Mouse (Mus musculus) CH12.LX (cell line): ENCODE data around the gene Olfml1. TPM values are rescaled to one million over a fixed set of nuclear protein-coding genes. Genes with fewer than 3 reads are reported as not detected.
A peak's percentile ranks its signal among the peaks of the same experiment; 100 is the strongest.

Experiments
- DNase-seq: peaks from one replicate; pipeline ENCODE4 v3.0.0-alpha.2; 2013; ENCODE audit errors: extremely low read depth
- H3K27ac ChIP-seq: 2 replicates; pipeline ENCODE4 v1.5.1; 2012; ENCODE audit warnings: low read depth, mild to moderate bottlenecking, control low read depth, moderate library complexity; ENCODE audit not compliant: insufficient read depth
- H3K27me3 ChIP-seq: replicated peaks from 2 replicates; pipeline ENCODE3; 2012; ENCODE audit warnings: inconsistent platforms
- H3K36me3 ChIP-seq, 2 experiments: replicated peaks in 1 of 2; 2 replicates each; pipeline versions ENCODE3 to v1.6.1; 2012; ENCODE audit warnings: inconsistent platforms in 1 of 2, low read length in 1 of 2, mild to moderate bottlenecking in 1 of 2, mixed read lengths in 1 of 2, moderate library complexity in 1 of 2; ENCODE audit not compliant: control insufficient read depth in 1 of 2, insufficient read depth in 1 of 2
- H3K4me1 ChIP-seq, 2 experiments: 2 replicates each; pipeline ENCODE4 v1.6.1; 2012; ENCODE audit warnings: inconsistent platforms in 1 of 2, moderate library complexity in 1 of 2; ENCODE audit not compliant: insufficient read depth in 2 of 2, control insufficient read depth in 1 of 2
- H3K4me2 ChIP-seq: 2 replicates; pipeline ENCODE4 v1.6.1; 2012; ENCODE audit warnings: low read depth, mild to moderate bottlenecking, control low read depth; ENCODE audit not compliant: poor library complexity, insufficient read depth, severe bottlenecking
- H3K4me3 ChIP-seq, 3 experiments: fragments of 150-350 bp in 1 of 3; sonication (generic) in 1 of 3; replicated peaks in 1 of 3; 2 replicates each; pipeline versions ENCODE3 to v1.5.1; 2011 to 2012; ENCODE audit warnings: low read depth in 2 of 3, low read length in 2 of 3, mild to moderate bottlenecking in 2 of 3, moderate library complexity in 2 of 3, control low read depth in 1 of 3, improper control_type of control experiment in 1 of 3, inconsistent platforms in 1 of 3, mixed read lengths in 1 of 3; ENCODE audit not compliant: poor library complexity in 1 of 3
- H3K79me2 ChIP-seq: replicated peaks from 2 replicates; pipeline ENCODE4 v1.6.1; 2012; ENCODE audit warnings: mild to moderate bottlenecking, moderate library complexity; ENCODE audit not compliant: control insufficient read depth, poor library complexity, insufficient read depth, severe bottlenecking; ENCODE audit errors: extremely low read depth
- H3K9ac ChIP-seq: 2 replicates; pipeline ENCODE4 v1.6.1; 2012; ENCODE audit warnings: low read depth, mild to moderate bottlenecking, control low read depth, moderate library complexity; ENCODE audit not compliant: insufficient read depth
- H3K9me3 ChIP-seq: replicated peaks from 2 replicates; pipeline ENCODE3; 2012; ENCODE audit warnings: low read length, inconsistent platforms, mixed read lengths
- BHLHE40 ChIP-seq: IDR thresholded peaks from 2 replicates; pipeline ENCODE4 v1.6.1; 2011; ENCODE audit warnings: mild to moderate bottlenecking, low read depth, low read length, improper control_type of control experiment
- CHD2 ChIP-seq: IDR thresholded peaks from 2 replicates; pipeline ENCODE4 v1.6.1; 2011; ENCODE audit warnings: low read length, improper control_type of control experiment
- CTCF ChIP-seq, 2 experiments: IDR thresholded peaks in 1 of 2; conservative IDR thresholded peaks in 1 of 2; 2 replicates each; pipeline ENCODE4 v1.5.1; 2011 to 2012; ENCODE audit warnings: low read depth in 2 of 2, low read length in 2 of 2, improper control_type of control experiment in 1 of 2, inconsistent platforms in 1 of 2, mild to moderate bottlenecking in 1 of 2, moderate library complexity in 1 of 2
- E2F4 ChIP-seq: IDR thresholded peaks from 2 replicates; pipeline ENCODE4 v1.6.1; 2011; ENCODE audit warnings: low read depth, low read length, improper control_type of control experiment; ENCODE audit not compliant: insufficient replicate concordance
- EP300 ChIP-seq: IDR thresholded peaks from 2 replicates; pipeline ENCODE4 v1.6.1; 2011; ENCODE audit warnings: low read length, improper control_type of control experiment
- HCFC1 ChIP-seq: IDR thresholded peaks from 2 replicates; pipeline ENCODE4 v1.6.1; 2012; ENCODE audit warnings: low read depth, mild to moderate bottlenecking, inconsistent platforms, low read length, improper control_type of control experiment
- IRF4 ChIP-seq: IDR thresholded peaks from 2 replicates; pipeline ENCODE4 v1.6.1; 2014; ENCODE audit warnings: low read depth, mild to moderate bottlenecking, inconsistent platforms, low read length, improper control_type of control experiment
- KAT2A ChIP-seq: IDR thresholded peaks from 2 replicates; pipeline ENCODE4 v1.6.1; 2012; ENCODE audit warnings: low read length, improper control_type of control experiment, inconsistent platforms; ENCODE audit not compliant: insufficient replicate concordance
- MAFK ChIP-seq: IDR thresholded peaks from 2 replicates; pipeline ENCODE4 v1.6.1; 2011; ENCODE audit warnings: low read length, improper control_type of control experiment; ENCODE audit not compliant: insufficient replicate concordance
- MAZ ChIP-seq: IDR thresholded peaks from 2 replicates; pipeline ENCODE4 v1.6.1; 2012; ENCODE audit warnings: low read depth, mild to moderate bottlenecking, inconsistent platforms, low read length, improper control_type of control experiment, moderate library complexity
- MYC ChIP-seq: IDR thresholded peaks from 2 replicates; pipeline ENCODE4 v1.6.1; 2011; ENCODE audit warnings: low read depth, mild to moderate bottlenecking, improper control_type of control experiment, low read length
- POLR2A ChIP-seq: IDR thresholded peaks from 2 replicates; pipeline ENCODE4 v1.6.1; 2011; ENCODE audit warnings: low read depth, mild to moderate bottlenecking, improper control_type of control experiment, low read length
- POLR2AphosphoS2 ChIP-seq: IDR thresholded peaks from 2 replicates; pipeline ENCODE4 v1.6.1; 2011; ENCODE audit warnings: low read depth, low read length, improper control_type of control experiment
- SIN3A ChIP-seq: IDR thresholded peaks from 2 replicates; pipeline ENCODE4 v1.6.1; 2012; ENCODE audit warnings: low read length, improper control_type of control experiment, inconsistent platforms
- SMC3 ChIP-seq: IDR thresholded peaks from 2 replicates; pipeline ENCODE4 v1.6.1; 2011; ENCODE audit warnings: low read depth, low read length, improper control_type of control experiment
- TBP ChIP-seq: conservative IDR thresholded peaks from 2 replicates; pipeline ENCODE4 v1.6.1; 2011; ENCODE audit warnings: low read depth, low read length, improper control_type of control experiment
- USF1 ChIP-seq: IDR thresholded peaks from 2 replicates; pipeline ENCODE4 v1.6.1; 2014; ENCODE audit warnings: low read depth, mild to moderate bottlenecking, inconsistent platforms, low read length, improper control_type of control experiment
- USF2 ChIP-seq: conservative IDR thresholded peaks from 2 replicates; pipeline ENCODE4 v1.6.1; 2011; ENCODE audit warnings: low read depth, low read length, improper control_type of control experiment
- dilution Hi-C: fragments of 300-500 bp; cut with MboI; formaldehyde crosslinking; loops from 2 replicates; pipeline ENCODE4 v1.14.3; 2020; ENCODE audit warnings: low sequenced_read_pairs; ENCODE audit not compliant: extremely low pct_unique_long_range_greater_than_20kb, extremely low pct_ligation_motif_present
- in situ Hi-C: fragments of 300-500 bp; cut with MboI; formaldehyde crosslinking; loops from 3 replicates; pipeline ENCODE4 v1.14.3; 2019; ENCODE audit warnings: low sequenced_read_pairs, low pct_ligation_motif_present, low pct_unique_long_range_greater_than_20kb, mixed read lengths
- polyA plus RNA-seq: library from polyadenylated mRNA; unstranded; fragments of >175 nt; gene quantifications from 2 replicates; pipeline ENCODE4 v1.2.1, GENCODE M21; 2012; ENCODE audit warnings: low read depth; ENCODE audit not compliant: insufficient read length
- total RNA-seq, 2 experiments: library from RNA; depleted of rRNA; stranded (reverse); fragments of 300-350 nt in 1 of 2; fragments of >200 nt in 1 of 2; gene quantifications; 2 replicates each; pipeline ENCODE4 v1.2.3; 2012 to 2014

Gene Olfml1
- total and polyA plus RNA-seq, 3 experiments = not detected

DNA sequence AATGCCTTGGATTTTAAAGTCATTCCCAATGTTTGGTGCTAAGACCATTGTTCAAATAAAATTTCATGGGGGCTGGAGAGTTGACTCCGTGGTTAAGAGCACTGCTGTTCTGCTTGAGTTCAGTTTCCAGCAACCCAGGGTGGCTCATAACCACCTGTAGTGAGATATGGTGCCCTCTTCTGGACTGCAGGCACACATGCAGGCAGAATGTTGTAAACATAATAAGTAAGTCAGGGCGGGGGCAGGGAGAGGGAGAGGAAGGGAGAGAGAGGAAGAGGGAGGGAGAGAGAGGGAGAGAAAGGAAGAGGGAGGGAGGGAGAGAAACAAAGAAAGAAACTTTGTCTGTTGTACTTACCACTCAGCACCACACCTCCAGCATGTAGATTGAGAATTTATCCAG, 6.6 kb downstream of the Olfml1 start:
- no peaks in the 10 kb centered on the region for H3K36me3 ChIP-seq
- DNase-seq = no peak
- TF ChIP-seq POLR2A = no peak
- 0 out of 2 replicates have a peak, but pooled peaks have one; percentile 9 for TF ChIP-seq CHD2
- peak in 1 of 2 experiments; percentile 49; a peak in 2 of 4 replicates for TF ChIP-seq CTCF (conservative IDR thresholded peaks at IDR 0.05 in 1 of 2, IDR thresholded peaks at IDR 0.05 in 1 of 2; ENCODE audit: low read depth in 2 of 2, low read length in 2 of 2)
- TF ChIP-seq SMC3 = peak; percentile 36
- no peak for TF ChIP-seq HCFC1
- no peak for TF ChIP-seq POLR2AphosphoS2
- H3K27me3 ChIP-seq = no peaks in the 10 kb centered on the region
- dilution Hi-C loops (no loop called here), in situ Hi-C loops (no loop called here)
- peaks cover 3% of the 10 kb centered on the region for H3K9me3 ChIP-seq
- H3K27ac ChIP-seq = no peak overlapping the region
- no peaks in the 10 kb centered on the region for H3K79me2 ChIP-seq
- H3K9ac ChIP-seq = no peak overlapping the region
- H3K4me1 ChIP-seq = no peaks in the 10 kb centered on the region; a peak in 1 of 4 replicates
- no peak overlapping the region for H3K4me2 ChIP-seq
- no peak overlapping the region for H3K4me3 ChIP-seq

DNA sequence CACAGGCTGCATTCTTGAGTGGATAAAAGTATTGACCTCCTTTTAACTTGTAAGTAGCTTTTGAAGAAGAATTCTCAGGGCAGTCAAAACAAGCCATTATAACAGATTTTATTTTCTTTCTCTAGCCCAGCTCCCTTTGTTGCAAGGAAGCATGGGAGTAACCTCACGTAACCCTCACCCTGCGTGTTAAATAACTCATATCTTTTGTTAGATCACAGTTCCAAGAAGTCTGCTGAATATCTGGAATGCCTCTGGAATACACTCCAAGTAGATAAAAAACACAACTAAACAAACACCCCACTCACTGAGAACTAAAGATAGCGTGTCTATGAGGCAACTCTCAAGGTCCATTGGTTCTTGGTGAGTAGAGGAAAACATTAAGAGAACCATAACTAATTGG, 7.0 kb downstream of the Olfml1 start:
- Histone ChIP-seq H3K9ac (no peak overlapping the region), H3K27me3 (no peaks in the 10 kb centered on the region), H3K4me1 (no peaks in the 10 kb centered on the region; a peak in 1 of 4 replicates), H3K9me3 (peaks cover 3% of the 10 kb centered on the region), H3K36me3 (no peaks in the 10 kb centered on the region), H3K79me2 (no peaks in the 10 kb centered on the region), H3K4me2 (no peak overlapping the region), H3K27ac (no peak overlapping the region), H3K4me3 (no peak overlapping the region)
- no peak for DNase-seq
- TF ChIP-seq MYC (no peak), MAFK (no peak), POLR2A (no peak), SMC3 (no peak), POLR2AphosphoS2 (no peak), CTCF (conservative IDR thresholded peaks at IDR 0.05 in 1 of 2, IDR thresholded peaks at IDR 0.05 in 1 of 2; ENCODE audit: low read depth in 2 of 2, low read length in 2 of 2) (no peak), IRF4 (no peak), KAT2A (no peak), SIN3A (no peak), TBP (no peak), USF1 (no peak), EP300 (no peak), MAZ (no peak), E2F4 (no peak), USF2 (no peak), BHLHE40 (no peak)
- in situ Hi-C loops = no loop called here
- dilution Hi-C loops = no loop called here
